Mouse (Mus musculus) forebrain, embryonic 15.5 days (tissue): Measurements from ENCODE around the gene Pdyn. TPM values are rescaled to one million over a fixed set of nuclear protein-coding genes. Genes with fewer than 3 reads are reported as not detected.

Experiments used
- ATAC-seq: fragments of 200-750 bp; cut with Nextera tagmentation; replicated peaks from 2 replicates; pipeline ENCODE4 v1.8.0; 2017; ENCODE audit warnings: mild to moderate bottlenecking, moderate TSS enrichment, moderate library complexity
- H3K27ac ChIP-seq: fragments of 300-500 bp; sonication (generic); replicated peaks from 2 replicates; pipeline ENCODE4 v1.5.1; 2015; ENCODE audit warnings: mild to moderate bottlenecking, inconsistent platforms
- H3K27me3 ChIP-seq: fragments of 300-500 bp; sonication (generic); 2 replicates; pipeline ENCODE4 v1.6.1; 2015; ENCODE audit warnings: inconsistent platforms
- H3K36me3 ChIP-seq: fragments of 300-500 bp; sonication (generic); 2 replicates; pipeline ENCODE4 v1.6.1; 2015; ENCODE audit warnings: mild to moderate bottlenecking, inconsistent platforms
- H3K4me1 ChIP-seq: fragments of 300-500 bp; sonication (generic); 2 replicates; pipeline ENCODE4 v1.6.1; 2015; ENCODE audit warnings: inconsistent platforms
- H3K4me2 ChIP-seq: fragments of 300-500 bp; sonication (generic); replicated peaks from 2 replicates; pipeline ENCODE4 v1.6.1; 2015; ENCODE audit warnings: mild to moderate bottlenecking, inconsistent platforms
- H3K4me3 ChIP-seq: fragments of 300-500 bp; sonication (generic); 2 replicates; pipeline ENCODE4 v1.5.1; 2015; ENCODE audit warnings: mild to moderate bottlenecking, inconsistent platforms
- H3K9ac ChIP-seq: fragments of 300-500 bp; sonication (generic); replicated peaks from 2 replicates; pipeline ENCODE4 v1.6.1; 2015; ENCODE audit warnings: mild to moderate bottlenecking, inconsistent platforms
- H3K9me3 ChIP-seq: fragments of 300-500 bp; sonication (generic); 2 replicates; pipeline ENCODE4 v1.6.1; 2016; ENCODE audit warnings: inconsistent platforms
- WGBS: fragments of 180-500 bp; shearing (Covaris S2); methylation state at CpG from one replicate; pipeline ENCODE4 v1.1.7; 2015; ENCODE audit warnings: mixed read lengths; 5-methylcytosine and 5-hydroxymethylcytosine counted together
- polyA plus RNA-seq: library from polyadenylated mRNA; unstranded; fragments of >200 nt; fragmentation: Nextera tagmentation; extraction: Ambion mirVana; gene quantifications from 2 replicates; pipeline ENCODE4 v1.2.1, GENCODE M21; 2015

Gene Pdyn
- polyA plus RNA-seq, 1 experiment from 2014 or later, result 6.4 TPM

DNA sequence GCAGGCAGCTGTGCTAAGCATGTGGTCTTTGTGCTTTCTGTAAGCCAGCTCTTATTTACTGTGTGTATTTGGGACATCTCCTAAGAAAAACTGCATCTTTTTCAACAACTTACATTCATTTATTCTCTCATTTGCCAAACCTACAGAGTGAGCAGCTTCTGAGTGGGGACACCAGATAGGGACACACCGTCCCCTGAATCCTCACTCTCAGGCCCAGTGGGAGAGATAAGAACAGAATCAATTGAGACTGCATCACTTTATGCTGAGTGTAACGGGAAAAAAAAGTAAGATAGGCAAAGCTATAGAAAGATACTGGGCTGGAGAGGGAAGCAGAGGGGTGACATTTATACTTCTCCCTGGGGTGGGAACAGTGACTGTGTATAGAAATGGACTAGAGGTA is 46.0 kb downstream of the Pdyn start:
- ATAC-seq, result no peak
- Histone ChIP-seq H3K27ac (no peak overlapping the region), H3K9me3 (no peaks in the 10 kb centered on the region), H3K27me3 (no peaks in the 10 kb centered on the region), H3K4me3 (no peak overlapping the region), H3K4me1 (peaks cover 4% of the 10 kb centered on the region; the same call in 1 of the 2 replicates), H3K9ac (no peak overlapping the region), H3K36me3 (no peaks in the 10 kb centered on the region), H3K4me2 (no peak overlapping the region)
- WGBS, result 88% methylated on average over 2 of the region's 2 CpGs

DNA sequence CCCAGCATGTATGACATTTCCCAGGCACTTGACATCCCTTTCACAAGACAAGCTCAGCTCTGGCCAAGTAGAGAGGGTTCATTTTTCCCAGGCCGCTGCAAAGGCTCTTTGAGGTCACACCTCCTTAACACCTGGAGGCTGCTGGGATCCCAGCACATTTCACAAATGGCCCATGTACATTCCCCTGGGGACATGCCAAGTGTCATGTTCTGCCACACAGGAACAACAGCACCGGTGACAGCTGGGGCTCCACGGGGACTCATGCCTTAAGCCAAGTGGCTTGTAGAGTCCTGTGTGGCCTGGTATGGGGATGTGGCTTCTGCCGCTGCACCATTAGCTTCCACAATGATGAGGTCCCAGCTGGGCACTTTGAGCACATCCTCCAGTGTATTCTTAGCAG is 47.0 kb downstream of the Pdyn start:
- H3K9me3 ChIP-seq, result no peaks in the 10 kb centered on the region
- no peaks in the 10 kb centered on the region for H3K36me3 ChIP-seq
- no peak for ATAC-seq
- H3K27me3 ChIP-seq, result no peaks in the 10 kb centered on the region
- H3K4me2 ChIP-seq, result no peak overlapping the region
- H3K4me1 ChIP-seq, result peaks cover 5% of the 10 kb centered on the region; the same call in 1 of the 2 replicates
- no peak overlapping the region for H3K9ac ChIP-seq
- WGBS, result 72% methylated on average over 4 of the region's 4 CpGs
- no peak overlapping the region for H3K4me3 ChIP-seq
- H3K27ac ChIP-seq, result no peak overlapping the region

Other genes starting within 250 kb of the Pdyn start
- not detected in 2 replicates for gene F830045P16Rik, start 163.2 kb downstream of the Pdyn start, polyA plus RNA-seq
- 26.7 and 28.5 TPM in 2 replicates for gene Sirpa, start 107.0 kb downstream of the Pdyn start, polyA plus RNA-seq
- 10.3 and 10.6 TPM in 2 replicates for gene Stk35, start 100.7 kb upstream of the Pdyn start, polyA plus RNA-seq